Mouse (Mus musculus) brain, embryonic 14.5 days (tissue): ENCODE measurements at regions not wholly inside any gene's neighbourhood (a gene's known extent, or its start where the extent isn't known, plus 50 kb on each side); places are given as distances from the start of the nearest gene placed in this dataset.

ENCODE experiments used
- CTCF ChIP-seq: fragments of 200-500 bp; IDR thresholded peaks from 2 replicates; pipeline ENCODE4 v1.5.1; 2012; ENCODE audit warnings: inconsistent platforms, mild to moderate bottlenecking, moderate library complexity, borderline replicate concordance; ENCODE audit not compliant: insufficient read depth, insufficient read length; ENCODE audit errors: extremely low read depth
- POLR2A ChIP-seq: fragments of 200-500 bp; IDR thresholded peaks from 2 replicates; pipeline ENCODE4 v1.6.1; 2012; ENCODE audit warnings: mild to moderate bottlenecking, inconsistent platforms, borderline replicate concordance; ENCODE audit not compliant: poor library complexity, insufficient read depth, insufficient read length, severe bottlenecking; ENCODE audit errors: extremely low read depth

DNA sequence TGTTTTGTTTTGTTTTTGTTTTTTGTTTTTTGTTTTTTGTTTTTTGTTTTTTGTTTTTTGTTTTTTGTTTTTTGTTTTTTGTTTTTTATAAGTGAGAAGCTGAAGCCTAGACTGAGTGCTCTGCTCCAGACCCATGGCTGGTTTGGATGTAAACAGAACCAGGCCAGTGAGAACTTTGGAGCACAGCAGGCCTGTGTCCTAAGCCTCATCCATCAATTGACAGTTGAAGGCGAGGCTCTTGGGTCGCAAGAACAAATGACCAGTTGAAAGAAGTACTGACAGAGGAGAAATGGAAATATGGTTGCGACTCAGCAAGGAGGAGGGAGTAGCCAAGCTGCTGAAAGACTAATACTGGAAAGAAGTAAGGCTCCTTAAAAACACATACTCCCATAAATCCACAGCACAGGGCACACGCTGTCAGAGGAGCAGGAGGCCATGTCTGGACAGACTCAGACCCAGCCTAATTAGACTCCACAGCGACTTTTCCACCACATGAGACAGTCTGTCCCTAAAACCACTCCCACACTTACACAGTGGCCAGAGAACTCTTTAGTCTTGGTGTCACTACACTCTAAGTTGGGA lies 240.6 kb upstream of the Akirin2 start:
- TF ChIP-seq CTCF (no peak), POLR2A (no peak)
